Mouse (Mus musculus) limb, embryonic 15.5 days (tissue): ENCODE results near the gene Olfr323. TPM values are rescaled to one million over a fixed set of nuclear protein-coding genes. Genes with fewer than 3 reads are reported as not detected.

Experiments
- ATAC-seq: fragments of 200-750 bp; cut with Nextera tagmentation; 2 replicates; pipeline ENCODE4 v1.8.0; 2017; ENCODE audit warnings: low read depth, moderate TSS enrichment; ENCODE audit not compliant: insufficient number of reproducible peaks, low FRiP score, low TSS enrichment
- H3K27ac ChIP-seq: fragments of 300-500 bp; sonication (generic); 2 replicates; pipeline ENCODE4 v1.5.1; 2015; ENCODE audit warnings: moderate library complexity, mild to moderate bottlenecking, inconsistent platforms
- H3K27me3 ChIP-seq: fragments of 300-500 bp; sonication (generic); 2 replicates; pipeline ENCODE4 v1.6.1; 2015; ENCODE audit warnings: inconsistent platforms
- H3K36me3 ChIP-seq: fragments of 300-500 bp; sonication (generic); 2 replicates; pipeline ENCODE4 v1.6.1; 2015; ENCODE audit warnings: inconsistent platforms
- H3K4me1 ChIP-seq: fragments of 300-500 bp; sonication (generic); 2 replicates; pipeline ENCODE4 v1.6.1; 2015; ENCODE audit warnings: inconsistent platforms
- H3K4me2 ChIP-seq: fragments of 300-500 bp; sonication (generic); 2 replicates; pipeline ENCODE4 v1.6.1; 2015; ENCODE audit warnings: mild to moderate bottlenecking, inconsistent platforms
- H3K4me3 ChIP-seq: fragments of 300-500 bp; sonication (generic); 2 replicates; pipeline ENCODE4 v1.5.1; 2015; ENCODE audit warnings: mild to moderate bottlenecking, inconsistent platforms
- H3K9ac ChIP-seq: fragments of 300-500 bp; sonication (generic); 2 replicates; pipeline ENCODE4 v1.6.1; 2015; ENCODE audit warnings: inconsistent platforms
- H3K9me3 ChIP-seq: fragments of 300-500 bp; sonication (generic); 2 replicates; pipeline ENCODE4 v1.6.1; 2016; ENCODE audit warnings: inconsistent platforms
- WGBS: fragments of 180-500 bp; shearing (Covaris S2); methylation state at CpG from one replicate; pipeline ENCODE4 v1.1.7; 2015; 5-methylcytosine and 5-hydroxymethylcytosine counted together
- polyA plus RNA-seq: library from polyadenylated mRNA; unstranded; fragments of >200 nt; fragmentation: Nextera tagmentation; extraction: Ambion mirVana; gene quantifications from 2 replicates; pipeline ENCODE4 v1.2.1, GENCODE M21; 2015

The Olfr323 gene
- polyA plus RNA-seq, 1 experiment from 2014 or later: not detected

DNA sequence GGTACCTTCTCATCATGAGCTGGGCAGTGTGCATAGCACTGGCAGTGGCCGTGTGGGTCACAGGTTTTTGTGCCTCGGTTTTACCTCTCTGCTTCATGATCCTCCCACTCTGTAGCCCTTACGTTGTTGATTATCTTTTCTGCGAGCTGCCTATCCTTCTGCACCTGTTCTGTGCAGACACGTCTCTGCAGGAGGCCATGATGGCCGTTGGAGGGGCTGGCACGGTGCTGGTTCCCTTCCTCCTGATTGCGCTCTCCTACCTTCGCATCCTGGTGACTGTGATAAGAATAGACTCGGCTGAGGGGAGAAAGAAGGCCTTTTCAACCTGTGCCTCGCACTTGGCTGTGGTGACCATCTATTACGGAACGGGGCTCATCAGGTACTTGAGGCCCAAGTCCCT is 32.5 kb downstream of the Olfr323 start:
- no peak overlapping the region for H3K27ac ChIP-seq
- ATAC-seq: no peak
- 87% methylated on average over 13 of the region's 13 CpGs for WGBS
- no peaks in the 10 kb centered on the region for H3K9me3 ChIP-seq
- no peak overlapping the region for H3K9ac ChIP-seq
- H3K4me1 ChIP-seq: no peaks in the 10 kb centered on the region
- H3K4me3 ChIP-seq: no peak overlapping the region
- H3K27me3 ChIP-seq: no peaks in the 10 kb centered on the region
- no peaks in the 10 kb centered on the region for H3K36me3 ChIP-seq
- no peak overlapping the region for H3K4me2 ChIP-seq

- no peak for ATAC-seq
- 70% methylated on average over 6 of the region's 6 CpGs for WGBS
- Histone ChIP-seq H3K4me2 (no peak within 1 kb of the TSS), H3K4me3 (no peak within 1 kb of the TSS), H3K9me3 (no peaks in the 10 kb centered on the region), H3K9ac (no peak within 1 kb of the TSS), H3K27ac (no peak within 1 kb of the TSS), H3K4me1 (no peaks in the 10 kb centered on the region), H3K27me3 (no peaks in the 10 kb centered on the region), H3K36me3 (no peaks in the 10 kb centered on the region)
Observed at GRCm38 (mm10) chr11:58594814-58595213, 35.5 kb downstream of the Olfr323 start, which contains the start of gene Olfr324. Olfr324 (plus strand) TSS chr11:58595114.

DNA sequence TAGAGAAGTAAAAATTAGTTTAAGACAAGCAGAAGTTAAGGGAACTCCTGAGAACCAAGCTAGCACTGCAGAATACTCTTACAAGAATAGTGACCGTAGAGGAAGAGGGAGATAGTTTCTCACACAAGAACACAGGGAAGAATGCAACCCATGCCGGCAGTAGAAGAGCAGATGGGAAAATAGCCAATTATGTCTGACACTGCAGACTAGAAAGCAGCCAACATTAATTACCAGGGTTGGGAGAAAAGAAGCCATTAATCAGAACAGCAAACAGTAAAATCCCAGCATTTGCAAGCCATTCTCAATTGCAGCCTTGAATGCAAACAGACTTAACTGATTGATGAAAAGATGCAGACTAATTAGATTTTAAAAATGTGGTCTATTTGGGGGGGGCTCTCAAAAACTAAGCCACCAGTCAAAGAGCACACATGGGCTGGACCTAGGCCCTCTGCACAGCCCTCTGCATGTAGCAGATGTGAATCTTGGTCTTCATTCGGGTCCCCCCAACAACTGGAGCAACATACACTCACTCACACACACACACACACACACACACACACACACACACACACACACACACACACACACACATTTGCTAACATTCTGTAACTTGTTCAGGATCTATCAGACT is 41.6 kb downstream of the Olfr323 start:
- no peaks in the 10 kb centered on the region for H3K9me3 ChIP-seq
- no peak overlapping the region for H3K9ac ChIP-seq
- no peak overlapping the region for H3K4me2 ChIP-seq
- H3K4me1 ChIP-seq: no peaks in the 10 kb centered on the region
- ATAC-seq: no peak
- H3K27me3 ChIP-seq: no peaks in the 10 kb centered on the region
- H3K27ac ChIP-seq: no peak overlapping the region
- H3K4me3 ChIP-seq: no peak overlapping the region
- H3K36me3 ChIP-seq: no peaks in the 10 kb centered on the region
- 53% methylated on average over 3 of the region's 3 CpGs for WGBS

GRCm38 (mm10) chr11:58587898-58588348 is 42.4 kb downstream of the Olfr323 start:
- H3K9ac ChIP-seq: no peak overlapping the region
- WGBS: 69% methylated on average over 7 of the region's 7 CpGs
- H3K9me3 ChIP-seq: no peaks in the 10 kb centered on the region

GRCm38 (mm10) chr11:58578636-58579035 is 51.7 kb downstream of the Olfr323 start:
- no peaks in the 10 kb centered on the region for H3K9me3 ChIP-seq
- H3K36me3 ChIP-seq: no peaks in the 10 kb centered on the region
- ATAC-seq: no peak
- no peak overlapping the region for H3K9ac ChIP-seq
- WGBS: 62% methylated on average over 8 of the region's 8 CpGs
- no peak overlapping the region for H3K4me2 ChIP-seq
- H3K4me1 ChIP-seq: no peaks in the 10 kb centered on the region
- H3K27ac ChIP-seq: no peak overlapping the region
- H3K4me3 ChIP-seq: no peak overlapping the region
- H3K27me3 ChIP-seq: no peaks in the 10 kb centered on the region

More at GRCm38 (mm10) chr11:58587898-58588348, 42.4 kb downstream of the Olfr323 start:
- H3K27ac ChIP-seq: no peak overlapping the region
- no peaks in the 10 kb centered on the region for H3K4me1 ChIP-seq
- no peak overlapping the region for H3K4me2 ChIP-seq
- no peaks in the 10 kb centered on the region for H3K36me3 ChIP-seq
- no peak overlapping the region for H3K4me3 ChIP-seq
- no peaks in the 10 kb centered on the region for H3K27me3 ChIP-seq
- no peak for ATAC-seq

DNA sequence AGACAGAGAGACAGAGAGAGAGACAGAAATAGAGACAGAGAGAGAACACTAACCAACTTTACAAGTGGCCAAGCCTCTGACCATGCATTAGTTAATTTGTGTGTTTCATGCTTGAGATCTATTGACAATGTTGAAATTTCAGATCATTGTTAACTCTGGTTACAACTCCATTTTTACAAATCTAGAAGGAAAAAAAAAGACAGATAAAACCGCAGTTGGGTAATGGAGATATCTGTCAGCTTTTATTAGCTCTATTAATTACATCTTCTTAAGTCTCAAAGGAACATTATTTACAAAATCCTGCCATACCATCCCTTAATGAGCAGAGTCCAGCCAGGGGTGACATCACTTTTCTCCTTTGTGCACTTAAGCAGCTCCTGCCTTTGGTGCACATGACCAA is 52.9 kb downstream of the Olfr323 start, which contains the start of gene Olfr325:
Olfr325 (plus strand) TSS at position 301 of the 400 bp plus-strand sequence.
- Histone ChIP-seq H3K4me2 (no peak within 1 kb of the TSS), H3K27me3 (no peaks in the 10 kb centered on the region), H3K4me3 (no peak within 1 kb of the TSS), H3K9me3 (no peaks in the 10 kb centered on the region), H3K27ac (no peak within 1 kb of the TSS), H3K36me3 (no peaks in the 10 kb centered on the region), H3K9ac (no peak within 1 kb of the TSS), H3K4me1 (no peaks in the 10 kb centered on the region)
- WGBS: 57% methylated on average over 1 of the region's 1 CpGs
- ATAC-seq: no peak

Other genes with a start within 250 kb of the Olfr323 start
- not detected in 2 replicates for gene 1810065E05Rik, start 209.4 kb downstream of the Olfr323 start, polyA plus RNA-seq
- not detected in 2 replicates for gene Gm12253, start 197.9 kb downstream of the Olfr323 start, polyA plus RNA-seq
- gene Lypd9, start 177.6 kb downstream of the Olfr323 start, polyA plus RNA-seq: not detected in 2 replicates
- not detected in 2 replicates for gene Olfr30, start 168.2 kb downstream of the Olfr323 start, polyA plus RNA-seq
- not detected in 2 replicates for gene Olfr332, start 137.9 kb downstream of the Olfr323 start, polyA plus RNA-seq
- not detected in 2 replicates for gene Olfr331, start 127.9 kb downstream of the Olfr323 start, polyA plus RNA-seq
- gene Olfr330, start 95.7 kb downstream of the Olfr323 start, polyA plus RNA-seq: not detected in 2 replicates
- gene Olfr329-ps, start 84.1 kb downstream of the Olfr323 start, polyA plus RNA-seq: not detected in 2 replicates
- not detected in 2 replicates for gene Olfr328, start 74.9 kb downstream of the Olfr323 start, polyA plus RNA-seq
- not detected in 2 replicates for gene Olfr224, start 59.9 kb downstream of the Olfr323 start, polyA plus RNA-seq
- gene Olfr325, start 52.8 kb downstream of the Olfr323 start, polyA plus RNA-seq: not detected in 2 replicates
- gene Olfr324, start 35.4 kb downstream of the Olfr323 start, polyA plus RNA-seq: not detected in 2 replicates
- gene 2210407C18Rik, start 14.4 kb downstream of the Olfr323 start, polyA plus RNA-seq: not detected in 2 replicates
- not detected in 2 replicates for gene Trim58, start 10.0 kb upstream of the Olfr323 start, polyA plus RNA-seq
- gene Olfr322, start 28.3 kb upstream of the Olfr323 start, polyA plus RNA-seq: not detected in 2 replicates
- not detected in 2 replicates for gene Olfr320, start 50.6 kb upstream of the Olfr323 start, polyA plus RNA-seq
- gene Olfr319, start 68.7 kb upstream of the Olfr323 start, polyA plus RNA-seq: not detected in 2 replicates
- gene Olfr318, start 93.5 kb upstream of the Olfr323 start, polyA plus RNA-seq: not detected in 2 replicates
- gene Olfr317, start 108.7 kb upstream of the Olfr323 start, polyA plus RNA-seq: not detected in 2 replicates
- not detected in 2 replicates for gene Olfr316, start 122.2 kb upstream of the Olfr323 start, polyA plus RNA-seq
- gene Olfr315, start 142.7 kb upstream of the Olfr323 start, polyA plus RNA-seq: not detected in 2 replicates
- gene Olfr314, start 152.5 kb upstream of the Olfr323 start, polyA plus RNA-seq: not detected in 2 replicates
- gene Fam183b, start 171.5 kb upstream of the Olfr323 start, polyA plus RNA-seq: not detected in 2 replicates
- not detected in 2 replicates for gene Olfr313, start 184.5 kb upstream of the Olfr323 start, polyA plus RNA-seq
- not detected in 2 replicates for gene Olfr312, start 198.7 kb upstream of the Olfr323 start, polyA plus RNA-seq
- gene Olfr311, start 208.8 kb upstream of the Olfr323 start, polyA plus RNA-seq: not detected in 2 replicates
- gene Gm12258, start 216.7 kb upstream of the Olfr323 start, polyA plus RNA-seq: 8.2 and 8.9 TPM in 2 replicates
- gene 2810021J22Rik, start 236.7 kb upstream of the Olfr323 start, polyA plus RNA-seq: 7.2 and 9.1 TPM in 2 replicates